Mouse (Mus musculus) frontal cortex, postnatal 14 days (tissue): ENCODE data around the gene Nme4.

ENCODE experiments used
- DNase-seq, 2 experiments: peaks; one replicate each; pipeline ENCODE4 v3.0.0; 2022; ENCODE audit warnings: low spot score in 2 of 2

The Nme4 gene

GRCm38 (mm10) chr17:26066488-26067020 is 28.8 kb downstream of the Nme4 start:
- no peak for DNase-seq

- DNase-seq: no peak
Measured at GRCm38 (mm10) chr17:26064916-26065315, 30.5 kb downstream of the Nme4 start.

DNA sequence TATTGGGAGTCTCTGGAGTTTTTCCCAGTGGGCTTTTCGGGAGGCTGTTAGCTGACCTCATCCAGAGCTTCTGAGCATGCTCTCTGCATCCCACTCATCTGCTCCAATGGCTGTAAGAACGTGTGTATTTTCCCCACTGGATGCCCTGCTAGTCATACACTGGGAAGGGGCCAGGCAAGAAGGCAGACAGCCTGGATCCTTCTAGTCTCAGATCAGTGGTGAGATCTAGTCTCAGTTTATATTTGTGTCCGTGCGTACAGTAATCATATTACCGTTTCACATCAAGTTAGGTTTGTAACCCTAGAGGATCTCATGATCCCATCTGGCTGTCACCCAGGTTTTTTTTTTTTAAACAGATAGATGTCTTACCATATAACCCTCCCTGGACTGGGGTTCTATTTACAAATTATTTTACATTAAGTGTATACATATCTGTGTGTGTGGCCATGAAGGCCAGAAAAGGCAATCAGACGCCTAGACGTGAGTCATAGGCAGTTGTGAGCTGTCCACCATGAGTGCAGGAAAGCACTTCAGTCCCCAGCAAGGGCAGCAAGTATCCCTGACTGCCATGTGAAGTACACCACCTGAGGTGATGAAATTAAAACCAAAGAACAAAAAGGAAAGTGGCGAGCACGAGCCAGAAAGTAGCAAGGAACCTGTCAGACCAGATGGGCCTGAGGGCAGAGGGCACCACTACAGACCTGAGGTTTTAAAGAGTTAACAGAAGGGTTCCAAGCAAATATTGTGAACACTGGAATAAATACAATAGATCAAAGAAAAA is 37.4 kb downstream of the Nme4 start:
- no peak for DNase-seq

GRCm38 (mm10) chr17:26057278-26057677 is 38.1 kb downstream of the Nme4 start:
- DNase-seq: peak in 1 of 2 experiments; percentile 19

DNA sequence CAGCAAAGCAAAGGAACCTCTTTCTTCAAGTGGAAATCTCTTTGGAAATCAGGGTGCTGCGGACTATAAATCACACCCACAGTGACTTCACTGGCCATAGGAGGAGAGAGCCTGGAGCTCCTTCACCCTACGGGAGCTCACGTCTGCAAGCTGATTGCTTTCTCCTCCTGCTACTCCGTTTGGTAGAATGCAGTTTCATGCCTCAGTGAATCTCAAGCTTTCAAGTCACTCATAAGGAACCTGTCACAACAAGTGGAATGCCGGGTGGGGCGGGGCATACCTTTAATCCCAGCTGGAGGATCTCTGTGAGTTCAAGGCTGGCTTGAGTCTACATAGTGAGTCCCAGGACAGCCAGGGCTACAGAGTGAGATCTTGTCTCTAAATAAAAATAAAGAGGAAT is 40.2 kb downstream of the Nme4 start:
- DNase-seq: no peak

GRCm38 (mm10) chr17:26054133-26054845 is 41.1 kb downstream of the Nme4 start:
- DNase-seq: no peak

GRCm38 (mm10) chr17:26052706-26053105 is 42.7 kb downstream of the Nme4 start:
- DNase-seq: no peak

GRCm38 (mm10) chr17:26052074-26052473 is 43.3 kb downstream of the Nme4 start:
- DNase-seq: no peak

DNA sequence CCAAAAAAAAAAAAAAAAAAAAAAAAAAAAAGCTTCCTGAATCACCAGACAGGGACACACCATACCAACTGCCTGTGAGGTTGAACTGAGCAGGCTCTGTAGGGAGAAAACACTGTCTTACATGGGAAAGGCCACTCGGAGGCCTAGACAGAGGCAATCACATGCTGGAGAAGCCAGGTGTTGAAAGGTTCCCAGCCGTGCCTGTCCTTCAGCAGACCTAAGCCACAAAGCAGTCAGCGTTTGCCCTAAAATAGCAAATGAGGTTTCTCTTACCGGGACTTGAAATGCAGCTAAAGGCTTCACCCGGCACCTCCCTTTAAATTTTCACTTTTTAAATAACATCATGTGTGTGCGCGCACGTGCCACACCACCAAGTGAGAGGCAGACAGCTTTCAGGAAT is 47.3 kb downstream of the Nme4 start:
- DNase-seq: no peak

DNA sequence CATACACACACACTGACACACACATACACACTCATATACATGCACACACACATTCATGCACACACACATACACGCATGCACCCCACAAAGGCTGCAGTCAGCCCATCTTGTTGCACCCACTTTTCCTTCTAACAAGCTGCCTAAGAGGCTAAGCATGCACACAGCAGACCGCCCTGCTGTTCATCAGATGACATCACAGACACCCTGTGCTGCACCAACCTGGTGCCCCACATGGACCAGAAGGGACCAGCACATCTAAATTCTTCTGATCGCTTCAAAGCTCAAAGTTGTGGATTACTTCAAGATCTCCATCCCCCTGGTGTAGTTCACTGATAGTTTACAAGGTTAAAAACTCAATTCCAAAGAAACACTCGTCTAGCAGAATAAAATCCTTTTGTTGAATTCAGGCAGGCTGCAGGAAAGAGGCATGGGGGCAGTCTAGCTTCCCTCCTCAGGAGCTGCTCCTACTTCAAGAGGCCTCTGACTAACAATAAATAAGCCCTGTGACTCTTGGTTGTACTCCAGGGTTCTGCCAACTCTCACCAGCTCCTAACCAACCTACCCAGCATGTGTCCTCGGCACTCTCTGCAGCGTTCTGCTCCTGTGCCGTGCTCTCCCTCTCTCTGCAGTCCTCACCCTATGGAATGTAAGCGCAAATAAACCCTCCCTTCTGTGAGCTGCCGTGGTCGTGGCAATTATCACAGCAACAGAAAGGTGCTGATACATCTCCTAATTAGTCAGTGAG is 49.0 kb downstream of the Nme4 start:
- DNase-seq: no peak

DNA sequence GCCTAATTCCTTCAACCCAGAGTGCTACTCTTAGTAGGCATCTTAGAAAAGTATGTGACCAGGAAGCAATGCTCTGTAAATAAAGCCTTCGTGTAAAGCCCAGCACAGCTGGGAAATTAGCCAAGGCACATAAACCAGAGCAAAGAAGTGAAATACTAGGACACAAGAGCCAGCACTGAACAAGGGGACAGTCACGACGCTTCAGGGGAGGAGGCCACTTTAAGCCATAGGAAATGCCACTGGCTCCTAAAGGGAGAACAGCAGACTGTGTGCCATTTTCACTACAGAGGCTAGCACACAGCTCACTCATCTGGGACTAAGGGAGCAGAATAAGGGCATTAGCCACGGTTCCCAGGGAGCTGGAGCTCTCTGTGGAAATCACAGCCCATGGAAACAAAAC is 50.1 kb downstream of the Nme4 start:
- DNase-seq: no peak

- peak; percentile 64 to 70 for DNase-seq
Measured at GRCm38 (mm10) chr17:26043249-26043636, 52.2 kb downstream of the Nme4 start.

DNA sequence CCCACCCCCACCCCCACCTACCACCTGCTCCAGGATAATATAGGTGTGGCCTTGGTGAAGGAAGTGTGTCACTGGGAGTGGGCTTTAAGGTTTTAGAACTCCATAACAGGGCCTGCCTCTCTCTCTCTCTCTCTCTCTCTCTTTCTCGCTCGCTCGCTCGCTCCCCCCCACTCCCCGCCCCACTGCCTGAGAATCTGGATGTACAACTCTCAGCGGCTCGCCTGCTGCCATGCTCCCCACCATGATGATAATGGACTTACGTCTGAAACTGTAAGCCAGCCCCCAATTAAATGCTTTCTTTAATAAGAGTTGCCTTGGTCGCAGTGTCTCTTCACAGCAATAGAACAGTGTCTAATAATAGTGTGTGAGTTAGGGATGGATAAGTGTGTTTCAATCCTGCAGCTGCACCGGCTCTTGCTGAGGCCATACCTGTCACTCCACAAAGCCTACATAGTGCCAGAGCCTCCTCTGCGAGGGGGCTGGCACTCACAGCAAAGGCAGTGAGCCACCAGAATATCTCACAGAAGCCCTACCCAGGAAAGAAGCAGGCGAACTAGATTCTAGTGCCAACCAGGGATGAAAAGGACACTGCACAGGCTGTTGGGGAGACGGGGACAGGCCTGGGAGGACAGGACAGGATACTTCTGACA is 52.7 kb downstream of the Nme4 start:
- peak in 1 of 2 experiments; percentile 41 for DNase-seq
